Mouse (Mus musculus) adrenal gland (tissue): ENCODE data around the gene 2700049A03Rik.

Experiments
- intact Hi-C: fragments of 180-260 bp; cut with DNase I; formaldehyde crosslinking; loops from one replicate; pipeline ENCODE4 v1.15.1; 2025

The 2700049A03Rik gene

GRCm38 (mm10) chr12:71258196-71258920 lies 121.7 kb downstream of the 2700049A03Rik start:
- intact Hi-C loops, result no loop called here

GRCm38 (mm10) chr12:71264211-71264610 lies 127.6 kb downstream of the 2700049A03Rik start:
- intact Hi-C loops, result no loop called here

- intact Hi-C loops, result no loop called here
Measured at GRCm38 (mm10) chr12:71269367-71269766, 132.7 kb downstream of the 2700049A03Rik start.

- intact Hi-C loops, result no loop called here
Measured at GRCm38 (mm10) chr12:71271131-71271530, 134.5 kb downstream of the 2700049A03Rik start.

- intact Hi-C loops, result no loop called here
Measured at GRCm38 (mm10) chr12:71274519-71275237, 138.0 kb downstream of the 2700049A03Rik start.

GRCm38 (mm10) chr12:71275906-71276595 lies 139.4 kb downstream of the 2700049A03Rik start:
- intact Hi-C loops, result no loop called here

GRCm38 (mm10) chr12:71279521-71280262 lies 143.0 kb downstream of the 2700049A03Rik start:
- intact Hi-C loops, result no loop called here

GRCm38 (mm10) chr12:71281201-71281768 lies 144.6 kb downstream of the 2700049A03Rik start:
- intact Hi-C loops, result no loop called here

- intact Hi-C loops, result no loop called here
Measured at GRCm38 (mm10) chr12:71285399-71285798, 148.8 kb downstream of the 2700049A03Rik start.

- intact Hi-C loops, result no loop called here
Measured at GRCm38 (mm10) chr12:71290460-71290859, 153.8 kb downstream of the 2700049A03Rik start.
